Mouse (Mus musculus): Measurements from ENCODE around the gene Plin2.
"Not testable (repeated sequence)": the region's sequence is repeated elsewhere in the genome, so short reads cannot be mapped to it uniquely, and the experiment has no call there.

- not testable (repeated sequence) for TF ChIP-seq CTCF (IDR thresholded peaks at IDR 0.05; ENCODE audit: control insufficient read depth, insufficient read depth, low read length); POLR2A (IDR thresholded peaks at IDR 0.05; ENCODE audit: borderline replicate concordance, control insufficient read depth, low read depth, low read length)
Observed at GRCm38 (mm10) chr4:86637561-86637960, 32.3 kb downstream of the Plin2 start.
